Mouse (Mus musculus) cerebellum, adult 2 months (tissue): ENCODE measurements at regions not wholly inside any gene's neighbourhood (a gene's known extent, or its start where the extent isn't known, plus 50 kb on each side); places are given as distances from the start of the nearest gene placed in this dataset.

Experiments
- CTCF ChIP-seq: fragments of 200-500 bp; IDR thresholded peaks from 2 replicates; pipeline ENCODE4 v1.5.1; 2011; ENCODE audit warnings: low read depth, mild to moderate bottlenecking, control low read depth, low read length, moderate library complexity, borderline replicate concordance; ENCODE audit not compliant: insufficient read depth
- POLR2A ChIP-seq: fragments of 200-500 bp; IDR thresholded peaks from 2 replicates; pipeline ENCODE4 v1.6.1; 2011; ENCODE audit warnings: low read length, control low read depth, borderline replicate concordance; ENCODE audit not compliant: insufficient read depth

DNA sequence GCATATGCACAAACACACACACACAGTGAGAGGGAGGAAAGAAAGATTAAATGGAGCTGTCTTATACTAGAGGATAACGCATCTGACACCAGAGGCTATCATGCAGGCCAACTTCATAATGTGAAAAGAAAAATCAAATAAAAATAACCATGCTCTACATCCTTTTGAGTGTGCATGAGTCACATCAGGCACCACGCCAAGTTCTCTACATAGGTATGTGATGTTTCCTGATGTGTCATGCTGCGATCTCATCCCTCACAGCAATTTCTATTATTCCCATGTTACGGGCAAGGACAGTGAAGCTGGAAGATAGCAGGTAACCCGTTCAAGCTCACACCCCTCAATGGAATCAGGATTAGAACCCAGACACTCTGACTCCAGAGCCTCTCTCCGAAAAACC is 346.4 kb upstream of the Rgma start:
- TF ChIP-seq POLR2A (no peak), CTCF (no peak)
